Mouse (Mus musculus) neural tube, embryonic 10.5 days (tissue): ENCODE results near the gene Myl6.

Experiments used
- DNase-seq: peaks from one replicate; pipeline ENCODE4 v3.0.0-alpha.2; 2017; ENCODE audit warnings: low spot score; ENCODE audit errors: extremely low spot score

Myl6 gene

DNA sequence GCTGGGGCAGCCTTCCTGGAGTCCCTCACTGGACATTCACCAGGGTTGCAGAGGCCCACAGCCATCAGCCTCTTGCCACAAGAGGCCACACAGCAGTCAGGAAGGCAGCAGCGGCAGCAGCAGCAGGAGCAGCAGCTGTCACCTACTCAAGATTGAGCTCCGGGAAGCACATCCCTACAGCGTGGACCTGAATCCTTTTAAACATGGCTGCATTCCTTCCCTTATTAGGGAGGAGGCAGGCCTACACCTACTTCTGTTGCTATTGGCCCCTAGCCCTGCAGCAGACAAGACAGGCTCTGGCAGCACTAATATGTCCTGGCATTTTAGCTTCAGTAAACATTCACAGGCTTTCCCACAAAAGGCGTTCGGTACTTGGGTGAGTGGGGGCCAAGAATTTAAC is 3.7 kb downstream of the Myl6 start:
- DNase-seq = no peak

- DNase-seq = no peak
These were observed 4.2 kb downstream of the Myl6 start for GRCm38 (mm10) chr10:128489785-128490184.

DNA sequence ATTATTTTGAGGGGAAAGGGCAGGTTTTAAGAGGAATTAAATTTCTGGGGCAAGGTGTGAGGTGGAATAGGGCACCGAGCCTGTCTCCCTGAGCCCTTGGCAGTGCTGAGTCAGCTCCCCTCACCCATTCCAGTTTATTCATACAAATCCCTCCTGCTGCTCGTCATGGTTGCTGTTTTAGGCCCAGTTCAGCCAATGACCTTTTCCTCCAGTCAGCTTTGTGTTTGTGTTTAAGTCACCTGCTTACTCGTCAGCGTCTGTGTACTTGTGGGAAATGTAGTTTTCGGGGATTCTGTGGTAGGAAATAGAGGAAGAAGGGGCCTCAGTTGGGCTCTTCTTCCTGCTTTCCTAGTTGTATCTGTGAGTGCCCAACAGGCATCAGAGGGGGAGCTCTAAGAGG is 4.6 kb downstream of the Myl6 start:
- no peak for DNase-seq

DNA sequence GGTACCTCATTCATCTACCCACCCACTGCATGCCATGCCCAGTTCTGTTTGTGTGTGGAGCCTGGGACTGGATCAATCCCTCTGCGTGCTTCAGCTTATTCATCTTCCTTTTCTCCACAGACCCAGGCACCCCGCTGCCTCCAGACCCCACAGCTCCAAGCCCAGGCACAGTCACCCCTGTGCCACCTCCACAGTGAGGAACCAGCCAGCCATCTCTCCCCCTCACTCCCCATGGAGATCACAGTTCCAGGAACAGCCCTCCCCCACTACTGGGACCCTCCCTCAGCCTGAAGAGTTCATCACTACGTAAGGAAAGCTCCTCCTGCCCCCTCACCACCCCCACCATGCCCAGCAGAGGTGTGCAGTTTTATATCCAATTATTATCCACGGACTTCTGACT is 5.2 kb downstream of the Myl6 start:
- DNase-seq = no peak

- no peak for DNase-seq
These were observed 5.9 kb downstream of the Myl6 start for GRCm38 (mm10) chr10:128487861-128488712.

DNA sequence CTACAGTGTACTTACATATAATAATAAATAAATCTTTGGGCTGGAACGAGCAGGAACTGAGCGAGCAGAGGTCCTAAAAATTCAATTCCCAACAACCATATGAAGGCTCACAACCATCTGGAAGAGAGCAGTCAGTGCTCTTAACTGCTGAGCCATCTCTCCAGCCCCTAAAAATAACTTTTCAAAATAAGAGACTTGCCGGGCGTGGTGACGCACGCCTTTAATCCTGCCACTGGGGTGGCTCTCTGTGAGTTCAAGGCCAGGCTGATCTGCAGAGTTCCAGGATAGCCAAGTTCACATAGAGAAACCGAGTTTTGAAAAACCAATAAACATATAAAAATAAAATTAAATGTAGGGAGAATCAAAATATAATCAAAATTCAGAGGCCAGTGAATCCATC is 7.6 kb downstream of the Myl6 start:
- no peak for DNase-seq

DNA sequence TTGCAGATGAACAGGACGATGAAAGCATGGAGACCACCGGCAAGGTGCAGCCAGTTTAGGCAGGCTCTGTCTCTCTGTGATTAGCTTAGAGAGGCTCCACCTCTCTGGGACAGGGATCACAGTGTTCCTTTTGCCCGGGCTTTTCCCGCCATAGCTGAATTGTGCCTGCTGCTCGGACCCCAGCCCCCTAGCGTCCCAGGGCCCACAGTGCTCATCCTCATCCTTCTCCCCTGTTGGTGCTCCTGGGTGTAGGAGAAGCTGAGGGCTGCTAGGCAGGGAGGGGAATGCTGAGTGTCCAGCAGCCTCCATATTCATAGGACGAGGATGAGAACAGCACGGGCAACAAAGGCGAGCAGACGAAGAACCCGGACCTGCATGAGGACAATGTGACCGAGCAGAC is 19.6 kb downstream of the Myl6 start:
- DNase-seq = no peak

DNA sequence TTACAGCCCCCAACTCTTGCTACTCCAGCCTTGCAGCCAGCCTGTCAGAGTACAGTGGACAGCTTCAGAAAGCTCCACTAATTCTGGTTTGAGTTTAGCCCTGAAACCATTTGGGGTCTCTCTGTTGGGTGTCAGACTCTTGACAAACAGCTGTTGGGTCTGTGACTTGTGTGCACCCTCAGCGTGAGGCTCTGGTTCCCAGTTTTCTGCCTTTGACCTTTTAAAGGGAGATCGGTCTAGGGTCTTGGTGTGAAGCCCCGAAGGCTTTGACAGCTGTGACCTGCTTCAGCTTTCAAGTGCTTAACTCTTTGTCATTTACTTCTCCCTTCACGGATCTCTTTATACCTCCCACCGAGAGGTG is 33.7 kb downstream of the Myl6 start:
- peak; percentile 40 for DNase-seq

- peak; percentile 76 for DNase-seq
These were observed 34.3 kb downstream of the Myl6 start for GRCm38 (mm10) chr10:128459409-128460269.

GRCm38 (mm10) chr10:128458719-128459408 is 35.1 kb downstream of the Myl6 start, which contains the start of gene Smarcc2:
TSS of gene Smarcc2 (plus strand) at chr10:128459248.
- peak; percentile 80 for DNase-seq

DNA sequence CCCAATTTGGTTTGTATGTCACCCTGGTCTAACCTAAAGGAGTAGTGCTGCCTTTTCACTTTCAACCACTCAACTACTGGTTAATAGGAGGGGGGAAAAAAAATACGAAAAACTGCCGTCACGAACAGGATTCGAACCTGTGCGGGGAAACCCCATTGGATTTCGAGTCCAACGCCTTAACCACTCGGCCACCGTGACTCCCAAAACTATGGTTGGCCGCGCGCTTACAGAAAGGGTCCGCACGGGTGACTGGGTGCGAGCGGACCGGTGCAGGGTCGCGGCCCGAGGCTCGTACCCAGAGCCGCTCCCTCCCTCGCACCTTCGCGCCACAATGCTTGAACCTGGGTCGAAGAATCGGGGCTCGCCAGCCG is 35.6 kb downstream of the Myl6 start:
- DNase-seq = peak; percentile 98

GRCm38 (mm10) chr10:128457676-128458075 is 36.3 kb downstream of the Myl6 start:
- DNase-seq = no peak

GRCm38 (mm10) chr10:128455280-128455679 is 38.7 kb downstream of the Myl6 start:
- DNase-seq = peak; percentile 72

DNA sequence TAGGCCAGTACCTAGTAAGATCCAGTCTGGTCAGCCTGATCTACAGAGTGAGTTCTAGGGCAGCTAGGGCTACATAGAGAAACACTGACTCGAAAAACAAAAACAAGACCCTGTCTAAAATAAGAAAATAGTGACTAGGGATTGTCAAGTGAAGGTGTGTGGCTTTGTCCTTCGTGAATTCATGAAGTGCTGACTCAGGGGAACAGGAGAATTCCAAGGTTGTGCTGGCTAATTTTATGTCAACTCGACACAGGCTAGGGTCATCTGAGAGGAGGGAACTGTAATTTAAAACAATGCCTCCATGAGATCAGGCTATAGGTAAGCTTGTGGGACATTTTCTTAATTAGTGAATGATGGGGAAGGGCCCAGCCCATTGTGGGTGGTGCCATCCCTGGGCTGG is 39.5 kb downstream of the Myl6 start:
- no peak for DNase-seq

GRCm38 (mm10) chr10:128451014-128451413 is 42.9 kb downstream of the Myl6 start:
- DNase-seq = no peak

- no peak for DNase-seq
These were observed 48.5 kb downstream of the Myl6 start for GRCm38 (mm10) chr10:128445407-128445806.

DNA sequence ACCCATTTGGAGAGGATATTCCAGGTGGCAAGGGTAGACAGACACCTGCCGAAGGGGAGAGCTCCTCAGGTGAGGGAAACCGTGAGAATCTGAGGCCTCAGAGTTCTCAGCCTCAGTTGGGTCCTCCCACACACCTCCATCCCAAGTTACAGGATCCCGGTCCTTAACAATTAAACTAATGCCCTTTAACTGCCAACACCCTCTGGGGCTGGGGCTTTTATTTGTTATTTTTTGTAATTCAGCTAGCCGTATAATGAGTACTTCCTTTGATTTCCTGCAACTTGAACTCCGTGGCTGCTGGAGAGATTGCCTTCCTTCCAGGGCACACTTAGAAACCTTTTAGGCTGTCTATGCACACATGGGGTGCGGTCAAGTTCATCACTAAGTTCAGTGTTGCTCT is 49.6 kb downstream of the Myl6 start:
- DNase-seq = no peak

DNA sequence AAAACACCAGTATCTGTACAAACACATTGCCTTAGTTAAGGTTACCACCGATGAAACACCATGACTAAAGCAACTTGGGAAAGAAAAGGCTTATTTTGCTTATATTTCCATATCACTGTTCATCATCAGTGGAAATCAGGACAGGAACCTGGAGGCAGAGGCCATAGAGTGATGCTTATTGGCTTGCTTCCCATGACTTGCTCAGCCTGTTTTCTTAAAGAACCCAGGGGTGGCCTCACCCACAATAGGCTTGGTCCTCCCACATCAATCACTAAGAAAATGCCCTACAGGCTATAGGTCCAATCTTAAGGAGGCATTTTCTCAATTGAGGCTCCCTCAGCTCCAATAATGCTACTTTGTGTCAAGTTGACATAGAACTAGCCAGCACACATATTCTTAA is 51.2 kb downstream of the Myl6 start:
- no peak for DNase-seq

- no peak for DNase-seq
These were observed 52.4 kb downstream of the Myl6 start for GRCm38 (mm10) chr10:128441324-128442119.
